Mouse (Mus musculus): ENCODE measurements at regions not wholly inside any gene's neighbourhood (a gene's known extent, or its start where the extent isn't known, plus 50 kb on each side); places are given as distances from the start of the nearest gene placed in this dataset.

DNA sequence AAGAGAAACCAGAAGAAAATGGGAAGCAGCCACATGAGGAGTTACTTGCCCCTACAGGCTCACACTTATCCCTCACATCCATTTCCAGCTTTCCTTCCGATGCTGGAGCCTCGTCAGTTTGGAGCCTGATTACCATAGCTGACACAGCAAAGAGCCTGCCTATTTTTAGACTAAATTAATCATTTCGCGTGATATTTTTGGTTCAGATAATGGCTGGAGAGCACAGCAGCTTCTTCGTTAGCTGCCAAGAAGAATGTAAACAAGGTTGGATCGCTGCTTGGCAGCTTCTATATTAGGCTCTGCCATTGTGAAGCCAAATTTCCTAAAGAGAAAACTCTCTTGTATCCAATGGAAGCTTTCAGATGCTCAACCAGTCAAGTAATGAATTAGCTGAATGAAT, 676.9 kb upstream of the A1bg start:
- in situ Hi-C loops (cut with MboI, MseI) = no loop called here

- in situ Hi-C loops (cut with MboI, MseI) = no loop called here
Observed at GRCm38 (mm10) chr15:61596318-61596717, 673.5 kb upstream of the A1bg start.

GRCm38 (mm10) chr15:61588956-61589355, 666.1 kb upstream of the A1bg start:
- in situ Hi-C loops (cut with MboI, MseI) = no loop called here

- in situ Hi-C loops (cut with MboI, MseI) = no loop called here
Observed at GRCm38 (mm10) chr15:61582335-61582734, 659.5 kb upstream of the A1bg start.

DNA sequence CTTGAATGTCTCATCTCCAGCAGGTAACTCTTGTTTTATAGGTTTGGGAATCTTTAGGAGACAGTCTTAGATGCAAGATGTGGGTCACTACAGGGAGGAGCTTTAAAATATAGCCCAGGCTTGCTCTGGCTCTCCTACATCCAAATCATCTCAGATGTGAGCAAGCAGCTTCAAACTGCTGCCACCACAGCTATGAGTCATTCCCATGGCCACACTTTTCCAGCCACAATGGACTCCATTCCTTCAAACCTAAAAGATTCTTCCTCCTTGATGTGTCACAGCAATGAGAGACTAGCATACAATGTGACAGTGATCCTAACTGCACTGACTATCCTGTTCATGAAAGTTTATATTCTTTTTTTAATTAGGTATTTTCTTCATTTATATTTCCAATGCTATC, 640.5 kb upstream of the A1bg start:
- in situ Hi-C loops (cut with MboI, MseI) = no loop called here

DNA sequence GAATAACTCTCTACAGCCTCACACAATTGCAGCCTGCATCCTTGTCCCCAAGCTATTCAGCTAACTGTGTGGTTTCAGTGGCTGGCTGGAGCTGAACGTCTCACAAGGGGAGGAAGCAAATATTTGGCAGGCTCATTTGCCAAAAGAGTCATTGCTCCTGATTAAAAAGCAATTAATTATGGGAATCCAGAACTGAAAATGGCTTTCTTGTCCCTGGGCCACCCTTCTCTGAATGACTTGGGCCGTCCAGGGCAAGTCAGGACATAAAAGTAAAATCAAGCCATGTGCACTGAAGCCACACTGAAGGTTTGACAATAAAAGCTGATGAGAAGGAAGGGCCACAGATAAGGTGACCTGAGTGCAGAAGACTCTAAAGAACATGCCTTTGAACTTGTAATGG, 639.4 kb upstream of the A1bg start:
- in situ Hi-C loops (cut with MboI, MseI) = no loop called here

DNA sequence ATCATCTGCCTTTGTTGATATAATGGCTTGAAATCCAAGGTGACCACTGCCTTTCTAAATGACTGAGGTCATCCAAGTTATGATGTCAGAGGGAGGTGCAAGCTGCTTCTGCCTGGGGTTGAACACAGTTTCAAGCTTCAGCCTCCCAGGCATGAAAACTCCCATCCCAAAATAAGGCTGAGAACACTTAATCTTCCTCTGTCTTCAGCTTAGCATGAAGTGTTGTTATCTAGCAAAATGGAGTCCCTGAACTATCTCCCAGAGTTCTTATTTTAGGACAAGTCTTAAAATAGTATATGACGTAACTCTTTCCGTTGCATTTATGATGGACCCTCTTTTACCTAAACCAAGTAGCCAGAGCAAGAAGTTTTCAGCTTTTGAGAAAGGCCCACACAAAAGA, 631.1 kb upstream of the A1bg start:
- in situ Hi-C loops (cut with MboI, MseI) = no loop called here

DNA sequence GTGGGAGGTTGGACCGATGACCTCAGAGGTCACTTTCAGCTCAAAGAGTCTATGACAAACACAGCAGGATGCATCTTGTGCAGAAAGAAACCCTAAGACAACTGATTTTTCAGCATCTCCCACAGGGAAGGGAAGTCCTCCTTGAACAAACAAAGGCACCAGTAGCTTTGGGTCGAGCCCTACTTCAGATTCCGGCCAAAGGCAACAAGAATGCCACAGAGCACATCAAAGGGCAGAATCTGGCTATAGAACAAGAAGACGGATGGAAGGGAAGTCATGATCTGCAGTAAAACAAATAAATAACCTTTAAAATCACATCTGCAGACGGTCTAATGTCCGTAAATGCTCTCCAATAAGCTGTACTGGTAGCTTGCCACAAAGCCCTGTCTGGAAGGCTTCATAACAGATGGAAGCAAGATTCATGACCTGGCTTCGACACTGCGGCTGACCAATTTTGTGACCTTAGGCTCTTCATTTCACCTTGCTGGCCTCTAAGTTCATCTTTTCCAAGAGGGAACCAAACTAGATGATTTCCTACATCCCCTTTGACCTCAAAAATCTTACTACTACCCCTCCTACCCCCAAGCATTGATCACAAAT, 630.4 kb upstream of the A1bg start:
- in situ Hi-C loops (cut with MboI, MseI) = no loop called here

DNA sequence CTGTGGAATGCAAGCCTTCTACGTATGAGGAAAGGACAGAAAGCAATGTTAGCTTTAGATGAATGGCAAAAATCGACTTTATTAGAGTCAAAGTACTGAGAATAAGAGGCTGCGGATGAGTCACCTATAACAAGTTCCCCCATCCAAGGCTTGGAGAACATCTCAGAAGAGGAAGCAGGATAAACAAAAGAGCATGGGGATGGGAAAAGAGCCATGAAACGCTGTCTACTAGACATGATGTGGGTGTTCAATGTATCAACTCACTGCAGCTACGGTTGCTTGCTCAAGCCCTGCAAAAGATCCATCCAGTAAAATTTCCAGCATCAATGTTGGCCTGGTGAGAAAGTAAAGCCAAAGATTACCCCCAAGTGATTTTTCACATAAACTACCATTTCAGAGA, 628.4 kb upstream of the A1bg start:
- in situ Hi-C loops (cut with MboI, MseI) = no loop called here

GRCm38 (mm10) chr15:61548400-61548799, 625.6 kb upstream of the A1bg start:
- in situ Hi-C loops (cut with MboI, MseI) = loop anchor here (5.0 to 25.0 kb wide), 3 partner anchors 106 to 1239 kb away; no protein-coding TSS in a partner anchor

DNA sequence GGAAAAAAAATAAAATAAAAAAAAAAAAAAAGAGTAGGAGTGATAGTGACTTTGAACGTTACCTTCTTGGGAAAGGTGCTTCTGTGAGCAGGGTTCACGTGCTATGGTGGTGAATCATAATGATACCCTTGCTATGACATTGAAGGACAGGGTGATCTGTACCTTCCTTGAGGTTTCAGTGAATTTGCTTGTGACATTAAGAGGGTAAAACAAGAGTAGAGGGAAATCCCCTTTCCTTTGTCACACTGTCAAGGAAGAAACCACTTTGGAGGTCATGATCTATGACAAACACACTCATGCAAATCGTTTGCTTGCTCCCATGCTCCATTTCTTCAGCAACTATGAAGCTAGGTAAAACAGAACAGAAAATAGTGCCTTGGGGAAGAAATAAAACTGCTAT, 623.8 kb upstream of the A1bg start:
- in situ Hi-C loops (cut with MboI, MseI) = loop anchor here (5.0 to 25.0 kb wide), 3 partner anchors 104 to 1241 kb away; no protein-coding TSS in a partner anchor

GRCm38 (mm10) chr15:61544074-61544473, 621.3 kb upstream of the A1bg start:
- in situ Hi-C loops (cut with MboI, MseI) = loop anchor here (5.0 to 25.0 kb wide), 2 partner anchors 137 to 1243 kb away; no protein-coding TSS in a partner anchor

DNA sequence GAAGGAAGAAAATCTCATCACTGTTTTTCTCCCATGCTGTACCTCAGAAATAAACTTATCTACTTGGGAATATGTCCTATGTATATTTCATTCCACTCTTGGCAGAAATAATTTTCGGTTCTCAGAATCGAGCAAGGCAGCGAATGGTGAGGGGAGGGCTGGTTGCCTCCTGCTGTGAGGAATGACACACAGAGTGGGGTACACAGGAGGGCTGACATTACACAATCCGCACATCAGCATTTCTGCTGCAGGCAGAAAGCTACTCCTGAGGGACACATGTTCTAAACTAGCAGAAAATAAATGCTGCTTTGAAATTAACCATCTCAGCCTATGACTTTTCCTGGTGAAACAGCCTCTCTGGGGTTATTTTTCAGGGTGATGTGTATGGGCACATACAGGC, 618.8 kb upstream of the A1bg start:
- in situ Hi-C loops (cut with MboI, MseI) = loop anchor here (5.0 to 25.0 kb wide), 2 partner anchors 134 to 1246 kb away; no protein-coding TSS in a partner anchor

DNA sequence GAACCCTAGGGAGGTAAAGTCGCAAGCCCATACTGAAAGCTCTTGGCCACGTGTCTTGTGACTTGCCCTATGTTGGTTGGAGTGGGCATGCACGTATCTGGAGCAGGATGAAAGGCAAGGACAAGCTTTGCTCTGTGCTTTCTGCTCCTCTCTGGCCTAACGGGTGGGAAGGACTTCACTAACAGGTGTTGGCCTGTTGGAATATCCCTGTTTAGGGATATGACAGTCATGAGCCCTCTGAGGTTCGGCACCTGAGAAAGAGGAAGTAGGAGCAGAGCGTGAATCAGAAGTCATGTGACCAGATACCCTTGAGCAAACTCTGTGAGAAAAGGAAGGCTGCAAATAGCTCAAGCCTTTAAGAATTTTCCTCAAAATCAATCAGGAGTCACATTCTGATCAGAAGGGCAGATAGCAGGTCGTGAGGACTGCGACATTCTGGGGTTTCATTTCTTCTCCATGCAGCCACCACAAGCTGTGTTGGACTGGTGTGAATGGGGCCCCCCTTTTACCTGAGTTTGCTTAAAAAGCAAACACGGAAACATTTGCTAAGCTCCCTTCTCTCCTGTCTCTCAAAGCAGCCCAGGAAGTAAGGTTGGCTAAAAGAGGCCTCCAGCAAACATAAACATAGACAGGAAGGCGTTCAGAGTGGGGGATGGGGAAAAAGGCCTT, 618.1 kb upstream of the A1bg start:
- in situ Hi-C loops (cut with MboI, MseI) = loop anchor here (5.0 to 25.0 kb wide), 2 partner anchors 134 to 1246 kb away; no protein-coding TSS in a partner anchor

DNA sequence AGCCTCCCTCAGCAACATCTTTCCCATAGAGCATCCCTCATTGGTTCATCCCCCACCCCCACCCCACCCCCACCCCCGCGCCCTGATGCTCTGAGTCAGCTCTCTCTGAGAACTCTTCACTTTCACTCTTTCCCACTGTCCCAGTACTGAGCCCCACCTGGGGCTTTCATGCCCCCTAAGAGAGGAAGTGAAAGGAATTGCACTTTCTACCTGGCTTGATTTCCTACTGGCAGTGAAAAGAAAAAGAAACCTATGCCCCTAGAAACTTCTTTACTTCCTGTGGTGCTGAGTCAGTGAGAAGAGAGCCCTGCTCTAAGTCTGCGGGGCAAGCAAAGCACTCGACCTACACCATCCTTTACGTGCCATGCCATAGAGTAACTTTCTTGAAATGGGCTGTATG, 616.1 kb upstream of the A1bg start:
- in situ Hi-C loops (cut with MboI, MseI) = loop anchor here (5.0 to 25.0 kb wide), 2 partner anchors 553 to 1248 kb away; no protein-coding TSS in a partner anchor

DNA sequence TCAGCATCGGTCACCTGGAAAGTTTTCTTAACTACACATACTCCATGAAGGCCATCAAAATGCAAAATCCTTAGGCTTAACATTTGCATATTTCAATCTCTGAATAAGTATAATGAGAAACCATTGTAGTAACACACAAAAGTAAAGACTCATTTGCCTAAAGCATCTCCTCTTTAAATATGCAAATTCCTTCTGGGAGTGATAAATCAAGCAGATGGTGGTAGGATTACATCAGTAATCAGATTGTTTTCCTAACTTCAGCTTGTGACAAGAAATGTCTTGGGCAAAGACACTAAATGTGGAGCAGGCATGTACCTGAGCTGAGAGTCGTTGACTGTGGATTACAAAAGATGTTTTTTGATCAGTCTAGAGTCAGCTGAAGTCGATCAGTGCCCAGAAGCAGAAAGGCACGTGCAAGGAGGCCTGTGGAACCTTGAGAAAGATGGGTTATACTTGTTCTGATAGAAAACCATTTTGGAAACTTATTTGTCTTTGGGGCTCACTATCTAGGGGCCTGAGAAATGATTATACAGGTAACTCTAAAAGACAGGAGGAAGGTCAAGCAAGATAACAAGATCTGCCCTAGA, 615.5 kb upstream of the A1bg start:
- in situ Hi-C loops (cut with MboI, MseI) = loop anchor here (5.0 to 25.0 kb wide), 2 partner anchors 554 to 1249 kb away; no protein-coding TSS in a partner anchor

GRCm38 (mm10) chr15:61536332-61536716, 613.5 kb upstream of the A1bg start:
- in situ Hi-C loops (cut with MboI, MseI) = loop anchor here (5.0 to 25.0 kb wide), 2 partner anchors 556 to 1251 kb away; no protein-coding TSS in a partner anchor

GRCm38 (mm10) chr15:61535644-61536331, 613.0 kb upstream of the A1bg start:
- in situ Hi-C loops (cut with MboI, MseI) = loop anchor here (5.0 to 25.0 kb wide), 2 partner anchors 557 to 1252 kb away; no protein-coding TSS in a partner anchor

DNA sequence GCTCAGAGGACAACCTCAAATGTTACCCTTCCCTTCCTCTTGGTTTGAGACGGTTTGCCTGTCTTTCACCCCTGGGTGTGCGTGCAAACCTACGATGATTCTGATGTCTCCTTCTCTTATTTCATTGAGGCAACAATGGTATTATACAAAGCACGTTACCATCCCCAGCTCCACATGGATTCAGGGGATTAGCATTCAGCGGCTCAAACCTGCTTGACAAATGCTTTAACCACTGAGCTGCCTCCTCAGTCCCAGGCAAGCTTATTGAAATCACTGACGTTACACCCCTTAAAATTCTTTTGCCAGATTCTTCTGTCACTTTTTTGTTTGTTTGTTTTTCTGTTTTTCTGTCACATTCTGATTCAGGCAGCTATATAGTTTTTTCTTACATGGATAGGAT, 612.4 kb upstream of the A1bg start:
- in situ Hi-C loops (cut with MboI, MseI) = loop anchor here (5.0 to 25.0 kb wide), 2 partner anchors 557 to 1252 kb away; no protein-coding TSS in a partner anchor

GRCm38 (mm10) chr15:61532808-61533207, 610.0 kb upstream of the A1bg start:
- in situ Hi-C loops (cut with MboI, MseI) = loop anchor here (25.0 kb wide), 1 partner anchor 1254 kb away; no protein-coding TSS in a partner anchor

GRCm38 (mm10) chr15:61532040-61532439, 609.2 kb upstream of the A1bg start:
- in situ Hi-C loops (cut with MboI, MseI) = loop anchor here (25.0 kb wide), 1 partner anchor 1255 kb away; no protein-coding TSS in a partner anchor

- in situ Hi-C loops (cut with MboI, MseI) = no loop called here
Observed at GRCm38 (mm10) chr15:61523036-61523435, 600.2 kb upstream of the A1bg start.
